Mouse (Mus musculus): ENCODE measurements around the gene Ppp1r17. TPM values are rescaled to one million over a fixed set of nuclear protein-coding genes. Genes with fewer than 3 reads are reported as not detected.

Ppp1r17 gene
- total and polyA plus RNA-seq, 3 experiments: not detected

DNA sequence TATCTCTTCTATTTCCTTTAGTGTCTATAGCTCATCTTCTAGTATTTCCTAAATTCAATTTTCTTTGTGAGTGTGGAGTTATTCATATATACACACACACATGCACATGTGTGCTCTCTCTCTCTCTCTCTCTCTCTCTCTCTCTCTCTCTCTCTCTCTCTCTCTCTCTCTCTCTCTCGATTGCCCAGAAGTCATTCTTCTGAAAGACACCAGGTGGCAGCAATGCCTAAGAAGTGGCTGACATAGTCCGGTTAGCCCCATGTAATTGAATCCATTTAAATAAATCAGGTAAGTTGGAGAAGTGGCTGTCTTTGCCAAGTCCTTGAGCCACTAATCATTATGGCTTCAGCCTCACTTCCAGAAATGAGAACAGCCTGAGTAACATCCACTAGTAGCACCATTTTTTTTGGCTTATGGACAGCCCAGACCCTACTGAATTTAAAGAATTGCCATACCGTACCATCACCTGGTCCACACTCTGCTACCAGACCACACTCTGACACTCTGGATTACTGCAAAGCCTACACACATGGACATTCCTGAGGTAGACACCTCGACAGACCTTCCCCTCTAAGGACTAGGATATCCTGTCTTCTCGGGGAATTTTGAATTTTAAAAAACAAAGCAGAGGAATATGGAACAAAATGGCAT, 49.5 kb downstream of the Ppp1r17 start:
- H3K27me3 ChIP-seq (ENCODE audit: control insufficient read depth in 1 of 2, insufficient read depth in 2 of 2, low read length in 2 of 2): no peaks in the 10 kb centered on the region
- H3K4me1 ChIP-seq (ENCODE audit: control insufficient read depth in 1 of 2, insufficient read depth in 2 of 2, low read length in 2 of 2): no peaks in the 10 kb centered on the region
- no peak overlapping the region for H3K9ac ChIP-seq (ENCODE audit: control insufficient read depth, low read depth, low read length, poor library complexity, severe bottlenecking)
- TF ChIP-seq MXI1 (IDR thresholded peaks at IDR 0.05; ENCODE audit: low read depth, low read length) (no peak), RCOR1 (IDR thresholded peaks at IDR 0.05; ENCODE audit: low read depth, low read length) (no peak), POLR2A (IDR thresholded peaks at IDR 0.05; ENCODE audit: control insufficient read depth in 1 of 2, insufficient read depth in 1 of 2, low read depth in 1 of 2, low read length in 2 of 2, poor library complexity in 1 of 2) (no peak), RAD21 (IDR thresholded peaks at IDR 0.05; ENCODE audit: low read depth, low read length) (peak; percentile 35), SMC3 (IDR thresholded peaks at IDR 0.05; ENCODE audit: low read depth, low read length) (peak; percentile 14; the same call in 1 of the 2 replicates), CTCF (IDR thresholded peaks at IDR 0.05 in 2 of 3, conservative IDR thresholded peaks at IDR 0.05 in 1 of 3; ENCODE audit: control insufficient read depth in 1 of 3, insufficient read depth in 1 of 3, low read depth in 2 of 3, low read length in 3 of 3, poor library complexity in 1 of 3, severe bottlenecking in 1 of 3) (peak in 2 of 3 experiments; percentile 23 to 24; a peak in 3 of 6 replicates), HCFC1 (IDR thresholded peaks at IDR 0.05; ENCODE audit: low read depth, low read length) (no peak), USF1 (IDR thresholded peaks at IDR 0.05; ENCODE audit: low read depth, low read length) (no peak), MYC (IDR thresholded peaks at IDR 0.05; ENCODE audit: low read depth, low read length) (no peak), CHD2 (IDR thresholded peaks at IDR 0.05; ENCODE audit: low read length) (no peak), ELF1 (IDR thresholded peaks at IDR 0.05; ENCODE audit: low read depth, low read length) (no peak), NRF1 (IDR thresholded peaks at IDR 0.05; ENCODE audit: insufficient read depth, low read depth, low read length, poor library complexity, severe bottlenecking) (no peak), E2F4 (IDR thresholded peaks at IDR 0.05; ENCODE audit: borderline replicate concordance, low read depth, low read length) (no peak)
- no peaks in the 10 kb centered on the region for H3K9me3 ChIP-seq (replicated peaks; ENCODE audit: insufficient read depth, low read length)
- H3K36me3 ChIP-seq (ENCODE audit: control insufficient read depth in 1 of 2, insufficient read depth in 2 of 2, low read length in 2 of 2): no peaks in the 10 kb centered on the region
- H3K79me2 ChIP-seq (ENCODE audit: control insufficient read depth, insufficient read depth, low read length, poor library complexity): no peaks in the 10 kb centered on the region
- no peak overlapping the region for H3K27ac ChIP-seq (ENCODE audit: control insufficient read depth, low read depth, low read length)
- no peak overlapping the region for H3K4me3 ChIP-seq (ENCODE audit: control insufficient read depth in 1 of 2, insufficient read depth in 1 of 2, low read depth in 2 of 2, low read length in 2 of 2)
- DNase-seq (ENCODE audit: low read depth, low spot score): peak; percentile 9

DNA sequence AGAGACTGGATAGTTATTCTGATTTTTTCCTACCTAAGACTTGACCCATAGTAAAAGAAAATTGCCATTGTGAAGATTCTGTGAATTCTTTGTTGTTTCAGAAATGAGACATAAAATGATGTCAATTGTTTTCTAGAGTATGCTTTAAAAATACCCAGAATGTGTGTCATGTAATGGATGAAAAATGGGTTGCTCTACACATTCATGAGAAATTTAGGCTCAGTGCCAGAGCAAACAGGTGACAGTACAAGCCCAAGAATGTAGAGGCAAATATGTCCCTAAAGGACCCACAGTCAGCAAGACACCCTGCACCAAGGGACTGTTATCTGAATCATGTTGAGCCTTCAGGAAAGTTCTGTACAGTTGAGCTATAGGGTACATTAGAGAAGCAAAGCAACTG, 51.2 kb downstream of the Ppp1r17 start:
- TF ChIP-seq POLR2AphosphoS2 (IDR thresholded peaks at IDR 0.05; ENCODE audit: low read length): no peak
- TF ChIP-seq CTCF (IDR thresholded peaks at IDR 0.05 in 2 of 3, conservative IDR thresholded peaks at IDR 0.05 in 1 of 3; ENCODE audit: control insufficient read depth in 1 of 3, insufficient read depth in 1 of 3, low read depth in 2 of 3, low read length in 3 of 3, poor library complexity in 1 of 3, severe bottlenecking in 1 of 3): no peak
- no peak for TF ChIP-seq RAD21 (IDR thresholded peaks at IDR 0.05; ENCODE audit: low read depth, low read length)
- TF ChIP-seq TAL1 (IDR thresholded peaks at IDR 0.05; ENCODE audit: low read length): no peak
- TF ChIP-seq CHD1 (IDR thresholded peaks at IDR 0.05; ENCODE audit: low read depth, low read length): no peak
- TF ChIP-seq NRF1 (IDR thresholded peaks at IDR 0.05; ENCODE audit: insufficient read depth, low read depth, low read length, poor library complexity, severe bottlenecking): no peak
- no peak for TF ChIP-seq MXI1 (IDR thresholded peaks at IDR 0.05; ENCODE audit: low read depth, low read length)
- no peak for TF ChIP-seq BHLHE40 (IDR thresholded peaks at IDR 0.05; ENCODE audit: borderline replicate concordance, low read depth, low read length)
- TF ChIP-seq ELF1 (IDR thresholded peaks at IDR 0.05; ENCODE audit: low read depth, low read length): no peak
- TF ChIP-seq SMC3 (IDR thresholded peaks at IDR 0.05; ENCODE audit: low read depth, low read length): no peak
- TF ChIP-seq MAFK (IDR thresholded peaks at IDR 0.05; ENCODE audit: borderline replicate concordance, low read depth, low read length): no peak
- no peak for TF ChIP-seq MEF2A (IDR thresholded peaks at IDR 0.05; ENCODE audit: extremely low read depth, insufficient replicate concordance, low read depth, low read length, poor library complexity, severe bottlenecking)
- TF ChIP-seq UBTF (IDR thresholded peaks at IDR 0.05; ENCODE audit: borderline replicate concordance, insufficient read depth, low read depth, low read length): no peak
- TF ChIP-seq GABPA (IDR thresholded peaks at IDR 0.05; ENCODE audit: low read depth, low read length): no peak
- TF ChIP-seq MYB (IDR thresholded peaks at IDR 0.05; ENCODE audit: low read depth, low read length): no peak
- no peak for TF ChIP-seq ZMIZ1 (IDR thresholded peaks at IDR 0.05; ENCODE audit: low read depth, low read length)
- no peak for TF ChIP-seq MAZ (IDR thresholded peaks at IDR 0.05; ENCODE audit: low read depth, low read length)
- Histone ChIP-seq H3K4me3 (ENCODE audit: control insufficient read depth in 1 of 2, insufficient read depth in 1 of 2, low read depth in 2 of 2, low read length in 2 of 2) (no peak overlapping the region), H3K79me2 (ENCODE audit: control insufficient read depth, insufficient read depth, low read length, poor library complexity) (no peaks in the 10 kb centered on the region), H3K9ac (ENCODE audit: control insufficient read depth, low read depth, low read length, poor library complexity, severe bottlenecking) (no peak overlapping the region), H3K27me3 (ENCODE audit: control insufficient read depth in 1 of 2, insufficient read depth in 2 of 2, low read length in 2 of 2) (no peaks in the 10 kb centered on the region), H3K9me3 (replicated peaks; ENCODE audit: insufficient read depth, low read length) (no peaks in the 10 kb centered on the region), H3K36me3 (ENCODE audit: control insufficient read depth in 1 of 2, insufficient read depth in 2 of 2, low read length in 2 of 2) (no peaks in the 10 kb centered on the region), H3K27ac (ENCODE audit: control insufficient read depth, low read depth, low read length) (no peak overlapping the region), H3K4me1 (ENCODE audit: control insufficient read depth in 1 of 2, insufficient read depth in 2 of 2, low read length in 2 of 2) (no peaks in the 10 kb centered on the region)
- no peak for DNase-seq (ENCODE audit: low read depth, low spot score)
